Mouse (Mus musculus) midbrain, embryonic 16.5 days (tissue): ENCODE results near the gene Cmas. TPM values are rescaled to one million over a fixed set of nuclear protein-coding genes. Genes with fewer than 3 reads are reported as not detected.

Source experiments
- ATAC-seq: fragments of 200-750 bp; cut with Nextera tagmentation; 2 replicates; pipeline ENCODE4 v1.8.0; 2017; ENCODE audit warnings: moderate TSS enrichment
- H3K27ac ChIP-seq: fragments of 300-500 bp; sonication (generic); 2 replicates; pipeline ENCODE4 v1.5.1; 2014; ENCODE audit warnings: mild to moderate bottlenecking, low read length, mixed read lengths
- H3K27me3 ChIP-seq: fragments of 300-500 bp; sonication (generic); 2 replicates; pipeline ENCODE4 v1.6.1; 2014; ENCODE audit warnings: low read depth, low read length, mixed read lengths; ENCODE audit not compliant: control insufficient read depth, insufficient read depth
- H3K36me3 ChIP-seq: fragments of 300-500 bp; sonication (generic); 2 replicates; pipeline ENCODE4 v1.6.1; 2014; ENCODE audit warnings: mild to moderate bottlenecking, low read length, moderate library complexity, mixed read lengths; ENCODE audit not compliant: control insufficient read depth, insufficient read depth
- H3K4me1 ChIP-seq: fragments of 300-500 bp; sonication (generic); 2 replicates; pipeline ENCODE4 v1.6.1; 2014; ENCODE audit warnings: mild to moderate bottlenecking, low read length, mixed read lengths; ENCODE audit not compliant: control insufficient read depth, insufficient read depth
- H3K4me2 ChIP-seq: fragments of 300-500 bp; sonication (generic); 2 replicates; pipeline ENCODE4 v1.6.1; 2014; ENCODE audit warnings: mild to moderate bottlenecking, low read length, mixed read lengths
- H3K4me3 ChIP-seq: fragments of 300-500 bp; sonication (generic); 2 replicates; pipeline ENCODE4 v1.5.1; 2014; ENCODE audit warnings: low read depth, mild to moderate bottlenecking, low read length, moderate library complexity, mixed read lengths
- H3K9ac ChIP-seq: fragments of 300-500 bp; sonication (generic); 2 replicates; pipeline ENCODE4 v1.6.1; 2014; ENCODE audit warnings: low read depth, low read length, mixed read lengths
- H3K9me3 ChIP-seq: fragments of 300-500 bp; sonication (generic); replicated peaks from 2 replicates; pipeline ENCODE4 v1.6.1; 2014; ENCODE audit warnings: mild to moderate bottlenecking, low read length, mixed read lengths; ENCODE audit not compliant: control insufficient read depth, poor library complexity, severe bottlenecking
- WGBS: fragments of 180-500 bp; shearing (Covaris S2); extraction: QIAGEN DNeasy Blood & Tissue Kit; methylation state at CpG from one replicate; pipeline ENCODE4 v1.1.7; 2014; 5-methylcytosine and 5-hydroxymethylcytosine counted together
- polyA plus RNA-seq: library from polyadenylated mRNA; unstranded; fragments of >200 nt; fragmentation: Nextera tagmentation; extraction: Ambion mirVana; gene quantifications from 2 replicates; pipeline ENCODE4 v1.2.1, GENCODE M21; 2015

Cmas gene
- polyA plus RNA-seq, 1 experiment from 2014 or later = 226 TPM

GRCm38 (mm10) chr6:142809373-142810098, 53.0 kb downstream of the Cmas start:
- Histone ChIP-seq H3K36me3 (no peaks in the 10 kb centered on the region), H3K27ac (no peak overlapping the region), H3K4me2 (no peak overlapping the region), H3K9ac (no peak overlapping the region), H3K27me3 (no peaks in the 10 kb centered on the region), H3K9me3 (no peaks in the 10 kb centered on the region), H3K4me1 (peaks cover 9% of the 10 kb centered on the region; the same call in 1 of the 2 replicates), H3K4me3 (no peak overlapping the region)
- WGBS = 56% methylated on average over 6 of the region's 6 CpGs
- no peak for ATAC-seq

DNA sequence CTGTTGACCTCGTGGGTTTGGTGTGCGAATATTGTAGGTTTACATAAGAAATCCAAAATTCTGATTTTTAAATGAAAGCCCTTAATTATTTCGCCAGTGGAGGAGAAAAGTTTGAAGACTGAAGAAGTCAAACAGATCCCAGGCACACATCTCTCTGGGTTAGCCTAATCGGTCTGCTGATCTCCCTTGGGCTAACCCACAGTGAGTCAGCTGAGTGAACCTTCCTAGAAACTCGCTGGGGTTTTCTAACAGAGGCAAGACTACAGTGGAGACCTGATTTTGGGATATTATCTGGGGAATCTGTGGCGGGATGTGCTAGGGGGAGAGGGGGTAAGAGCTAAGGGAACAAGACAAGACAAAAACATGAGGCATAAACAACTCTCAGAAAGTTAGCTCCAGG, 53.8 kb downstream of the Cmas start:
- ATAC-seq = no peak
- Histone ChIP-seq H3K4me3 (no peak overlapping the region), H3K4me2 (no peak overlapping the region), H3K9me3 (no peaks in the 10 kb centered on the region), H3K27ac (no peak overlapping the region), H3K27me3 (no peaks in the 10 kb centered on the region), H3K36me3 (no peaks in the 10 kb centered on the region), H3K9ac (no peak overlapping the region), H3K4me1 (peaks cover 9% of the 10 kb centered on the region; the same call in 1 of the 2 replicates)
- 68% methylated on average over 6 of the region's 6 CpGs for WGBS

DNA sequence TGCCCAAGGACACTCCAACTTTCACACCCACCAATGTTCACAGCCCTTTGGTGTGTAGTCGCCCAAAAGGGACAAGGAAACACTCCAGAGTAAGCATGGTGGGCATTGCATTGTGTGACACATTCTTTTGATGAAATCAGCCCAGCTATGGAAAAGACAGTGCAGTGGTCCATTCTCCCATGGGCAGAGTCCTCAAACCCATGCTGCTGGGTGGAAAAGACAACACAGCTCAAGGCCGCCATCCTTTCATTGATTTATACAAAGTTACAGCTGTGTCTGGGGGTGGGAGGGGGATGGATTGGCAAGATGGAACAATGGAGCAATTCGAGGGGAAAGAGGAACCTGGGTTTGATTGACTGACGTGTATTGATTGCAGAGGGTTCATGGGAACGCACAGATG, 56.5 kb downstream of the Cmas start:
- H3K27ac ChIP-seq = no peak overlapping the region
- peaks cover 9% of the 10 kb centered on the region; the same call in 1 of the 2 replicates for H3K4me1 ChIP-seq
- no peak overlapping the region for H3K4me3 ChIP-seq
- ATAC-seq = no peak
- no peaks in the 10 kb centered on the region for H3K27me3 ChIP-seq
- no peak overlapping the region for H3K9ac ChIP-seq
- H3K9me3 ChIP-seq = no peaks in the 10 kb centered on the region
- WGBS = 51% methylated on average over 5 of the region's 5 CpGs
- H3K36me3 ChIP-seq = no peaks in the 10 kb centered on the region
- H3K4me2 ChIP-seq = no peak overlapping the region

DNA sequence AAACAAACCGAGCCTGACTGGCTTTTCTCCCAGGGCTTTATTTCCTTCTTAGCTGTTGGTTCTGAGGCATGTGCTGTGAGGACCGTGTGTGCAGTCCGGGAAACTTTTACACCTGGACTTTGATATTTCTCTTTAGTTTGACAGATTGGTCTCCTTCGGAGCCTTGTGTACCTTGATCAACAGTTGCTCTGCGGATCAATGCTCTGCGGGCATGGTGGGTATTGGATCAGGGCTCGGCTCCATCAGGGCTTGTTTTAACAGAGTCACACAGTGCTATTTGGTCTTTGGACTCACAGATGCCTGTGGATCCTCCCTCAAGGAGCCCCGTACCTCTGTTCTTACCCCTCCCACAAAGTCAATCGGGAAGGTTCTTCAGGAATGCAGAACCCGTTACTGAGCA, 57.5 kb downstream of the Cmas start:
- Histone ChIP-seq H3K9ac (no peak overlapping the region), H3K36me3 (no peaks in the 10 kb centered on the region), H3K4me1 (peaks cover 9% of the 10 kb centered on the region; the same call in 1 of the 2 replicates), H3K4me3 (peak overlapping the region; percentile 36), H3K27me3 (no peaks in the 10 kb centered on the region), H3K27ac (no peak overlapping the region), H3K9me3 (no peaks in the 10 kb centered on the region), H3K4me2 (peak overlapping the region; percentile 66)
- WGBS = 49% methylated on average over 10 of the region's 10 CpGs
- ATAC-seq = no peak

GRCm38 (mm10) chr6:142814495-142814921, 58.0 kb downstream of the Cmas start:
- no peak overlapping the region for H3K27ac ChIP-seq
- 3% methylated on average over 15 of the region's 15 CpGs for WGBS

GRCm38 (mm10) chr6:142815513-142815912, 59.0 kb downstream of the Cmas start:
- H3K9me3 ChIP-seq = no peaks in the 10 kb centered on the region
- no peak overlapping the region for H3K4me2 ChIP-seq
- no peaks in the 10 kb centered on the region for H3K27me3 ChIP-seq
- H3K36me3 ChIP-seq = no peaks in the 10 kb centered on the region
- peak; percentile 36; the same call in 1 of the 2 replicates for ATAC-seq
- H3K4me1 ChIP-seq = peaks cover 9% of the 10 kb centered on the region; the same call in 1 of the 2 replicates
- no peak overlapping the region for H3K9ac ChIP-seq
- no peak overlapping the region for H3K27ac ChIP-seq
- WGBS = 69% methylated on average over 3 of the region's 3 CpGs
- no peak overlapping the region for H3K4me3 ChIP-seq

More at GRCm38 (mm10) chr6:142814495-142814921, 58.0 kb downstream of the Cmas start:
- Histone ChIP-seq H3K4me3 (peak overlapping the region; percentile 36), H3K27me3 (no peaks in the 10 kb centered on the region), H3K9ac (peak overlapping the region; percentile 57), H3K9me3 (no peaks in the 10 kb centered on the region), H3K4me2 (peak overlapping the region; percentile 66), H3K36me3 (no peaks in the 10 kb centered on the region), H3K4me1 (peaks cover 9% of the 10 kb centered on the region; the same call in 1 of the 2 replicates)
- peak; percentile 59 for ATAC-seq

GRCm38 (mm10) chr6:142818306-142818705, 61.8 kb downstream of the Cmas start:
- no peak for ATAC-seq
- H3K9ac ChIP-seq = no peak overlapping the region
- H3K4me1 ChIP-seq = peaks cover 9% of the 10 kb centered on the region; the same call in 1 of the 2 replicates
- no peak overlapping the region for H3K4me2 ChIP-seq
- H3K4me3 ChIP-seq = no peak overlapping the region
- H3K36me3 ChIP-seq = no peaks in the 10 kb centered on the region
- no peaks in the 10 kb centered on the region for H3K9me3 ChIP-seq
- H3K27me3 ChIP-seq = no peaks in the 10 kb centered on the region
- WGBS = 97% methylated on average over 10 of the region's 10 CpGs
- no peak overlapping the region for H3K27ac ChIP-seq

DNA sequence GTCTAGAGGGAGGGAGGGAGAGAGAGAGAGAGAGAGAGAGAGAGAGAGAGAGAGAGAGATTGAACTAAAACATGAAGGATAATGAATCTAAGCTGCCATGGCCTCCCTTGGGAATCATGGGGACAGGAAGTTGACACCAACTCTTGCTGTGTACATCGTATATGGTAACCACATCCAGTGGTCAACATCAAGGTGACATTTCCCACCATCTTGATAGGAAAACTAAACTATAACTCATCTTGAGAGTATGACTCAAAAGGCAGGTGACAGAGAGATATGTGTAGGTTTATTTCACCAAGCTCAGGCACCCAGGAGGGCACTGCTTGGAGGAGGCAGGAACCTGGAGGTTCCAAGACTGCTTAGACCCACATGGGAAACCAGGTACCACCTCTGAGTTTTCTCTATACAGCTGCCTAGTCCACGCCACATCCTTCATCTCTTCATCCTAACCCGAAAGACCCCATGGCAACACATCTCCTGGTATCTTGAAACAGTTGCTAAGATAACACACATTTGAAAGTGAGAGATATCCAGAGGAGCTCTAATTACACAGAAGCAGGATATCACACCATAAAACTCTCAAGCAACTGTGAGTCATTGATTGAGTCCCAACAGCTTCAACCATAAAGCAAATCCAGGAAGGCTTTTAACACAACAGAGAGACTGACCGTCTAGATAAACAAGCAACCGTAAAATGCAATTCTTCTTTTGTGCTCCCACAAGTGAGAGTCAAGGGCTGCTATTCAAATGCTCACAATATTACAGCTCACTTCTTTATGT, 66.7 kb downstream of the Cmas start:
- no peaks in the 10 kb centered on the region for H3K27me3 ChIP-seq
- no peak for ATAC-seq
- 0 out of 2 replicates have a peak, but pooled peaks cover under 1% of the 10 kb centered on the region for H3K36me3 ChIP-seq
- no peak overlapping the region for H3K9ac ChIP-seq
- H3K27ac ChIP-seq = no peak overlapping the region
- H3K9me3 ChIP-seq = no peaks in the 10 kb centered on the region
- H3K4me3 ChIP-seq = no peak overlapping the region
- WGBS = 86% methylated on average over 5 of the region's 5 CpGs
- no peaks in the 10 kb centered on the region for H3K4me1 ChIP-seq
- no peak overlapping the region for H3K4me2 ChIP-seq
